Mouse (Mus musculus): ENCODE measurements around the gene Abca2. TPM values are rescaled to one million over a fixed set of nuclear protein-coding genes. Genes with fewer than 3 reads are reported as not detected.

The Abca2 gene
- polyA plus RNA-seq, 1 experiment, result not detected

DNA sequence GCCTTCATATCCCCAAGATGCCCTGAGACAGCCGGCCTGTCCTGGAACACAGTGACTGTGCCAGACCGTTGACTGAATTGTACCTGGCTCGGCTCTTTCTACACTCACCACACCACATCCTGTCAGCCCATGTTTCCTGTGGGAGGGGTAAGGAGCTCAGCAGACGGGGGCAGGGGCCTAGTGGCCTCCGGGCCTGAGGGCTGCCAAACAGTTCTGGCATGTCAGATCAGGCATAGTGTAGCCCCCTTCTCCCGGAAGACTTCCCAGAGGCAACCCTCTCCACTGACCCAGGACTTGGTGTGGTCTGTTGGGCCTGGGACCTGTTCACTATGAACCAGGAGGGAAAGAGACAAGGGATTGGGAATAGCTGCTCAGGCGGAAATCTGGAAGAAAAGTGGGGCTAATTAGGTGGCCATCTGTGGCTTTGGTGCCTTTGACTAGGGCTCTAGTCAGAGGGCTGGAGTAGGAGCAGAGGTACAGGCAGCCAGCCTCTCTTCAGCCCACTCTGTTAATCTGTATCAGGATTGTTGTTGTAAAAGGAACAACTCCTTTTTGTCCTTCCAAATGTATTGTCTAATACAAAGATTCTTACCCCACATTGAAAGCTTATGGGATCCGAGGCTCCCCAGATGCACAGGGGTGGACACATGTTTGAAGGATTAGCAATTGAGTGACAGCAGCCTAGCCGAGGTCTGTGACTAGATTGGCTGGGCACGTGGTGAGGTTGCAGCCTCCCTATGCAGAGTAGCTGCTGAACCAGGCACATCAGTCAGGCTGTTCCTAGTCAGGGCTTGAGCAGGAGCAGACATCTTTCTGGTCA, 37.5 kb downstream of the Abca2 start:
- Histone ChIP-seq H3K27ac (ENCODE audit: insufficient read depth, low read depth, low read length) (no peak overlapping the region), H3K4me1 (ENCODE audit: control insufficient read depth, insufficient read depth, low read length) (peaks cover 24% of the 10 kb centered on the region), H3K4me3 (ENCODE audit: insufficient read depth, low read depth, low read length) (no peak overlapping the region)
- WGBS, result 56% methylated on average over 10 of the region's 10 CpGs
- TF ChIP-seq CTCF (IDR thresholded peaks at IDR 0.05; ENCODE audit: insufficient read depth, low read depth, low read length) (no peak), POLR2A (IDR thresholded peaks at IDR 0.05; ENCODE audit: insufficient read depth, low read depth, low read length) (no peak)

DNA sequence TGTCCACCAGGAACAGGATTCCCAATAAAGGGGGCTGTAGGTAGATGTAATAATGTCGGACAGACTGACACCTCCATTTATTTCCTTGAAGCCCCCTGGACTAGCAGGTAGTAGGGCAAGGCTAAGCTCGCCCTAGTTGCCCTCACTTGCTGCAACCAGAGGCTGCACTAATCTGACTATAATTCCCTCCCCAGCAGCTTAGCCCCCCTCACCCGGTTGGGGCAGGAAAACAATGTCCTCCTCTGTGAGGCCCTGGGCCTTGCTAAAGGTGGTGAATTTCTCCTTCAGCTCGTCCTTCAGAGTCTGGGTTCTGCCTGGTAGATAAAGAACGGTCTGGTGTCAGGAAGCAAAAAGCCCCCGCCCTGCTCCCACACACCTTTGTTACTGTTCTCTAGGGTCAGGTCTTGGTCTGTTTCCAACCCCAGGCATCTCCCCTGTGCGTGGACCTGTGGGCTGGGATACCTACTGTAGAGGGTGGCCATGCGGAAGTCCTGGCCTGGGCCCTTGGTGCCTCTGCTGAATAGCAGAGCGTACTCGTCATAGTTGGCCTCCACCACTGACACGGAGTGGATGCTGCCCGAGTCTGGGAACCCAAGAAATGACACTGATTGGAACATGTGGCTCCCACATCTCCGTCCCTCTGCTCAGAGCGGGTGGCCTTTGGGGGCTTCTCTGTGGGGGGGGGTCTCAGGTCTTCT, 39.3 kb downstream of the Abca2 start:
- 78% methylated on average over 14 of the region's 14 CpGs for WGBS
- peaks cover 19% of the 10 kb centered on the region for H3K4me1 ChIP-seq (ENCODE audit: control insufficient read depth, insufficient read depth, low read length)
- 0 out of 2 replicates have a peak overlapping the region, but pooled peaks have one; percentile 16 for H3K27ac ChIP-seq (ENCODE audit: insufficient read depth, low read depth, low read length)
- TF ChIP-seq POLR2A (IDR thresholded peaks at IDR 0.05; ENCODE audit: insufficient read depth, low read depth, low read length) (no peak), CTCF (IDR thresholded peaks at IDR 0.05; ENCODE audit: insufficient read depth, low read depth, low read length) (no peak)
- H3K4me3 ChIP-seq (ENCODE audit: insufficient read depth, low read depth, low read length), result no peak overlapping the region

DNA sequence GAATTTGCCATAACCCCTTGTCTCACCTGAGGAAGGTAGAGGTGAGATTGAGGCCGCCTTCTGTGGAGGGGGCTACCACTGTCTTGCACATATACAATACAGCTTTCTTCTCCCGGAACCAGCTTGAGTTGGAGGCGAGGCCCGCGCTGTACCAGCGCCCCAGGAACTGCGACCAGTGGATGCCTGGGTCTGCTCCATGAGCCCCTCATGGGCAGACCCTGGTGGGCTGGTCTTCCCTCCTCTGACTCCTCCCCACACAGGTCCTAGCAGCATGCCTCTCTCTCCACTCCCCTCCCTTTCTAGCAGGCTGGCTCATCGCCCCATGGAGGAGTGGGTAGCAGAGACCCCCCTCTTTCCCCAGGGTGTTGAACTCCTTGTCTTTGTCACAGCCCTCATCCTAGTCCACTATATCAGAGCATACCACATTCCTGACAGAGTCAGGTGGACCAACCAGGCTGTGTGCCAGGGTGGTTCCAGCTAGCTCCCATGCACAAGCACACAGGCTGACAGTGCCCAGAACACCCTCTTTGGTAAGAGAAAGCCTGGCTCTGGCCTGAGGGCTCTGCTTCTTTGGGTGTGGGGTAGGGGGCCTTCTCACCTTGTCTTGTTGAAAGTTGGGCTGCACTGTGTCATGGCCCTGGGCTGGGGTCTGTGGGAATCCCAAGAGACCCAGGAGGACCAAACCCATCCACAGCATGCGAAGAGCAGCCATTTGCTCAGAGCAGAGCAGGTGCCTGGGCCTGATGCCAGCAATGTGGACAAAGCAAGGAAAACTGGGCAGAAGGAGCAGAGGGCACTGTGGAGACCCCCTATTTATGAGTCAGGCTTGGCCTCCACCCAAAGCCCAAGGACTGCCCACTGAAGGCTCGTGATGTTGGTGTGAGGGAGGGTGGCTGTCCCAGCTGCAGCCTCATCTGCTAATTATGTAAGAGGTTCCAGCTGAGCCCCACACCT, 40.7 kb downstream of the Abca2 start:
- Histone ChIP-seq H3K4me3 (ENCODE audit: insufficient read depth, low read depth, low read length) (peak overlapping the region; percentile 8), H3K27ac (ENCODE audit: insufficient read depth, low read depth, low read length) (peak overlapping the region; percentile 72), H3K4me1 (ENCODE audit: control insufficient read depth, insufficient read depth, low read length) (peaks cover 22% of the 10 kb centered on the region)
- WGBS, result 70% methylated on average over 10 of the region's 10 CpGs
- TF ChIP-seq POLR2A (IDR thresholded peaks at IDR 0.05; ENCODE audit: insufficient read depth, low read depth, low read length) (0 out of 2 replicates have a peak, but pooled peaks have one; percentile 21), CTCF (IDR thresholded peaks at IDR 0.05; ENCODE audit: insufficient read depth, low read depth, low read length) (no peak)

DNA sequence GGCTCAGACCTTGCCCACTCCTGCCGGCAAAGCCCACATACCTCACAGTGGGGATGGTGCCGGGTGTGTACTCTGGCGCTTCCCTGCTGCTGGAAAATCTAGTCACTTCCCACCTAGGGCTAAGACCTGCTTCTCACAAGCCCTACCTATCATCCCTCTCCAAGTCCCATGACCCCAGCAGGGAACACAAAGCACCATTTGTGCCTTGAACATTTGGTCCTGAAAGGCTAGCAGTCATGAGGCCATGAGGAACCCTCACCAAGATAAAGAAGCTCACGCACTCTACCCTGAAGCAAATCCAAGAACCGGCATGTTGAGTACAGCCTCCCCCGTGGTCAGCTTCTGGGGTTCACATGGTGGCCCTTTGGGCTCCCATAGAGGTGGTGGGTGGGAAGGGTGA, 41.5 kb downstream of the Abca2 start, which contains the start of gene Ptgds:
Ptgds (minus strand) TSS at position 78 of the 400 bp plus-strand sequence.
- peak within 1 kb of the TSS; percentile 8 for H3K4me3 ChIP-seq (ENCODE audit: insufficient read depth, low read depth, low read length)
- TF ChIP-seq POLR2A (IDR thresholded peaks at IDR 0.05; ENCODE audit: insufficient read depth, low read depth, low read length), result no peak
- TF ChIP-seq CTCF (IDR thresholded peaks at IDR 0.05; ENCODE audit: insufficient read depth, low read depth, low read length), result 0 out of 2 replicates have a peak, but pooled peaks have one; percentile 10
- H3K27ac ChIP-seq (ENCODE audit: insufficient read depth, low read depth, low read length), result peak within 1 kb of the TSS; percentile 72
- peaks cover 22% of the 10 kb centered on the region for H3K4me1 ChIP-seq (ENCODE audit: control insufficient read depth, insufficient read depth, low read length)
- 41% methylated on average over 6 of the region's 6 CpGs for WGBS

DNA sequence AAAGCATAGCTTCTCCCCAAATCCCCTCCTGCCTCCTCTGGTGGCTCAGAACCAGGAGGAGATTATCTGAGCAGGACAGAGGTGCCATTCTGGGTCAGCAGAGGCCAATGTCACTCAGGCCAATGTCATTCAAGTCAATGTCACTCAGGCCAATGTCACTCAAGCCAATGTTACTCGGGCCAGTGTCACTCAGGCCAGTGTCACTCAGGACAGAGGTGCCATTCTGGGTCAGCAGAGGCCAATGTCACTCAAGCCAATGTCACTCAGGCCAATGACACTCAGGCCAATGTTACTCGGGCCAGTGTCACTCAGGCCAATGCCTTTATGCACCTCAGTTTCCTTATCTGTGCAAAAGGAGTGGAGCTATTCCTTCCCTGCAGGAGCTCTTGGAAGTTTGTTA, 44.0 kb downstream of the Abca2 start:
- 75% methylated on average over 2 of the region's 2 CpGs for WGBS
- peaks cover 22% of the 10 kb centered on the region for H3K4me1 ChIP-seq (ENCODE audit: control insufficient read depth, insufficient read depth, low read length)
- no peak for TF ChIP-seq POLR2A (IDR thresholded peaks at IDR 0.05; ENCODE audit: insufficient read depth, low read depth, low read length)
- TF ChIP-seq CTCF (IDR thresholded peaks at IDR 0.05; ENCODE audit: insufficient read depth, low read depth, low read length), result no peak
- no peak overlapping the region for H3K4me3 ChIP-seq (ENCODE audit: insufficient read depth, low read depth, low read length)
- H3K27ac ChIP-seq (ENCODE audit: insufficient read depth, low read depth, low read length), result no peak overlapping the region

DNA sequence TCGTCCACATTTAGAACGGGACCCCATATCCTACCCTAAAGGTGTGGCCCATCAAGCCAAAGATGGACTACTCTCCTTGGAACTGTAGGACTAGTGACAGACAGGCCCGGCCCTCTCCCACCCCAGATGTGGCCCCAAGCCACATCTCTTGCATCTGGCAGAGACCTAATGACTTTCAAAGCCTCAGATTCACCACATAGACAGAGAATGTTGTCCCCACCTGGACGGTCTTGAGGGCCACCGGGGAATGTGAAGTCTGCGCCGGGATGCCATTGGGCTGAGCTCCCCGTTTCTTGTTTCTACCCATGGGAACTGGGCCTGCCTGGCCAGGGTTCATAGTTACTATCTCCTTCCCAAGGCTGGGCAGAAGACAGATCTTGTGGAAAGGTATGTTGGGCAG, 49.0 kb downstream of the Abca2 start:
- Histone ChIP-seq H3K27ac (ENCODE audit: insufficient read depth, low read depth, low read length) (no peak overlapping the region), H3K4me1 (ENCODE audit: control insufficient read depth, insufficient read depth, low read length) (peaks cover 3% of the 10 kb centered on the region; the same call in 1 of the 2 replicates), H3K4me3 (ENCODE audit: insufficient read depth, low read depth, low read length) (no peak overlapping the region)
- 93% methylated on average over 8 of the region's 8 CpGs for WGBS
- TF ChIP-seq CTCF (IDR thresholded peaks at IDR 0.05; ENCODE audit: insufficient read depth, low read depth, low read length) (no peak), POLR2A (IDR thresholded peaks at IDR 0.05; ENCODE audit: insufficient read depth, low read depth, low read length) (no peak)

DNA sequence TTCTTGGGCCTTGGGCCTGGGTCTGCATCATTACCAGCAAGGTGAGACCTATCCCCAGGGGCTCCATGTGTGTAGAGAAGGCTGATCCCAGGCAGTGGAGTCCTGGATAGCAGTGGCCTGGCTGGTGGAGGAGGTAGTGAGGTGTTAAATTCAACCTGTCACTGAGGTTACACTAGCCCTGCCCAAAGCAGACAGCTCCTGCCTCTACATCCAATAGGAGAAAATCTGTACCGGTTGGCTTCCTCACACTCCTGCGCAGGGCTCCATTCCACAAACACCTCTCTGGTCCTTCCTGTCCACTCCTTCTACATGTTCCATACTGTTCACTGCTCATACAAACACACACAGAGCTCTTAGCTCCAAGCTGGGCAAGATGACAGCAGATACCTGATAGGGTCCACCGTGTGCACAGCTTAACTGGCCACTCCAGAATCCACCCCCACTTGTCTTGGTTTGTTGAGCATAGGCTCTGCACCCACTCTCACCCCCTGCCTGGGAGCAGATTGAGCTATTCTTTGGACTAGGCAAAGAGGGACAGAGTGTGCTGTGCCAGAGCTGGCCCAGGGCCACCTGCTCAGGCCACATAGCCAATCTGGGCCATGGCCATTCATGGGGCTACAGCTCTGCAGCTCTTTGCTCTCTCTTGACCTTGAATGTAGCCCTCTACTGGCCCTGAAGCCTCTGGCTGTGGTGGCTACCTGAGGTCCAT, 49.6 kb downstream of the Abca2 start:
- H3K27ac ChIP-seq (ENCODE audit: insufficient read depth, low read depth, low read length), result no peak overlapping the region
- no peak for TF ChIP-seq POLR2A (IDR thresholded peaks at IDR 0.05; ENCODE audit: insufficient read depth, low read depth, low read length)
- no peak for TF ChIP-seq CTCF (IDR thresholded peaks at IDR 0.05; ENCODE audit: insufficient read depth, low read depth, low read length)
- no peak overlapping the region for H3K4me3 ChIP-seq (ENCODE audit: insufficient read depth, low read depth, low read length)
- peaks cover 3% of the 10 kb centered on the region; the same call in 1 of the 2 replicates for H3K4me1 ChIP-seq (ENCODE audit: control insufficient read depth, insufficient read depth, low read length)
- 76% methylated on average over 3 of the region's 3 CpGs for WGBS

Measured in olfactory bulb, adult 2 months (tissue).